Mouse (Mus musculus) heart, embryonic 15.5 days (tissue): ENCODE measurements around the gene Vsx2. TPM values are rescaled to one million over a fixed set of nuclear protein-coding genes. Genes with fewer than 3 reads are reported as not detected.

Source experiments
- ATAC-seq: fragments of 200-750 bp; cut with Nextera tagmentation; replicated peaks from 2 replicates; pipeline ENCODE4 v1.8.0; 2017; ENCODE audit warnings: low read depth, moderate TSS enrichment; ENCODE audit not compliant: insufficient number of reproducible peaks, insufficient read depth, low FRiP score
- H3K27ac ChIP-seq: fragments of 300-500 bp; sonication (generic); 2 replicates; pipeline ENCODE4 v1.5.1; 2015; ENCODE audit warnings: mild to moderate bottlenecking, inconsistent platforms
- H3K27me3 ChIP-seq: fragments of 300-500 bp; sonication (generic); 2 replicates; pipeline ENCODE4 v1.6.1; 2015; ENCODE audit warnings: inconsistent platforms
- H3K36me3 ChIP-seq: fragments of 300-500 bp; sonication (generic); 2 replicates; pipeline ENCODE4 v1.6.1; 2015; ENCODE audit warnings: mild to moderate bottlenecking, inconsistent platforms
- H3K4me1 ChIP-seq: fragments of 300-500 bp; sonication (generic); replicated peaks from 2 replicates; pipeline ENCODE4 v1.6.1; 2015; ENCODE audit warnings: inconsistent platforms
- H3K4me2 ChIP-seq: fragments of 300-500 bp; sonication (generic); 2 replicates; pipeline ENCODE4 v1.6.1; 2015; ENCODE audit warnings: inconsistent platforms, mild to moderate bottlenecking, moderate library complexity
- H3K4me3 ChIP-seq: fragments of 300-500 bp; sonication (generic); 2 replicates; pipeline ENCODE4 v1.5.1; 2015; ENCODE audit warnings: mild to moderate bottlenecking, inconsistent platforms
- H3K9ac ChIP-seq: fragments of 300-500 bp; sonication (generic); 2 replicates; pipeline ENCODE4 v1.6.1; 2015; ENCODE audit warnings: mild to moderate bottlenecking, inconsistent platforms
- H3K9me3 ChIP-seq: fragments of 300-500 bp; sonication (generic); replicated peaks from 2 replicates; pipeline ENCODE4 v1.6.1; 2016; ENCODE audit warnings: inconsistent platforms
- WGBS: fragments of 180-500 bp; shearing (Covaris S2); methylation state at CpG from one replicate; pipeline ENCODE4 v1.1.7; 2015; ENCODE audit warnings: mixed read lengths; 5-methylcytosine and 5-hydroxymethylcytosine counted together
- polyA plus RNA-seq: library from polyadenylated mRNA; unstranded; fragments of >200 nt; fragmentation: Nextera tagmentation; extraction: Ambion mirVana; gene quantifications from 2 replicates; pipeline ENCODE4 v1.2.1, GENCODE M21; 2015

Vsx2 gene
- polyA plus RNA-seq, 1 experiment from 2014 or later = not detected

DNA sequence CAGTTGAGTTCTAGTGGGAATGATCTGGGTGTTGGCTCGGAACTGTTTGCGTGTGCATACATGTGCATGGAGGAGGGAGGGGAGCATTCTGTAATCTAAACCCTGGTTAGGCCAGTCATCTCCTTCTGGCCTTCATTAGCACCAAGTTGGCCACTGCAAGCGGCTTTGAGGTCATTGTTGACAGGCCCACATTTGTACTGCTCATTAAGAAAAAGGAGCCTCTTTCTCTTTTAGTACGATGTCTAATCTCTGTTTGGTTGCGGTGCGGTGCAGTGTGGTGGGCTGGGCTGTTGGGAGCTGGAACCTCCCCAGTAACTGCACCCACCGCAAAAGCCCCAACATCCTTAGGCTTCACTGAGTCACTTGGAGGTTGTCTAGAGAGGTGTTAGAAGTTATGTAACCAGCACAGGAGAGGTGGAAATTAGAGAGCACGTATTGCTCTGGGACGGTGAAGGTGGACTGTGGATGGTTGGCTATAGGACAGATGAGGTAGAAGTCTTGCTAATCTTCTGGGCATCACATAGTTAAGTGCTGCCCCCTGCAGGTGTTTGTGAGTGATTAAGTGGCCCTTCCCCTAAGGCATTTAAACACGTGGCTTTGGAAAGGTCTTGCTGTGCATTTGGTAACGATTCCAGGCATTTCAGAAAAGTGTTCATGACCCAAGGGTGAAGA, 8.3 kb downstream of the Vsx2 start:
- H3K9ac ChIP-seq = no peak overlapping the region
- 68% methylated on average over 11 of the region's 11 CpGs for WGBS
- H3K27ac ChIP-seq = no peak overlapping the region
- H3K36me3 ChIP-seq = no peaks in the 10 kb centered on the region
- H3K4me3 ChIP-seq = no peak overlapping the region
- H3K4me1 ChIP-seq = no peaks in the 10 kb centered on the region
- H3K4me2 ChIP-seq = no peak overlapping the region
- ATAC-seq = no peak
- peaks cover 54% of the 10 kb centered on the region for H3K27me3 ChIP-seq
- H3K9me3 ChIP-seq = no peaks in the 10 kb centered on the region

DNA sequence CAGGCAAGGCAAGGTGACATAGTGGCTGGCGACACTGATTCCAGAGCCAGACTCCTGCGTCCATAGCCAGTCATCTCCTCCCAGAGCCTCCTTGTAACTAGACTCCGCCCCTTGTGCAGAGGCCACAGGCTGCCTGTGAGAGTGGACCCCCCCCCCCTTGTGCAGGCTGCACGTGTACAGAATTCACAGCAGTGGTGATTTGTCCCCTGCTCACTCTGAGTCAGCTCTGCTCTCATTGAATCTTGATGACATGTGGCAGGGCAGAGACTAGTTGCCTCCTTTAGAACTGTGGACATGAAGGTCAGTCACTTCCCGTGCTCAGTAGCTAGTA, 8.8 kb downstream of the Vsx2 start:
- 33% methylated on average over 5 of the region's 5 CpGs for WGBS
- H3K4me2 ChIP-seq = no peak overlapping the region
- no peak overlapping the region for H3K4me3 ChIP-seq
- peaks cover 49% of the 10 kb centered on the region for H3K27me3 ChIP-seq
- no peaks in the 10 kb centered on the region for H3K9me3 ChIP-seq
- no peak overlapping the region for H3K9ac ChIP-seq
- no peak for ATAC-seq
- no peaks in the 10 kb centered on the region for H3K4me1 ChIP-seq
- H3K36me3 ChIP-seq = no peaks in the 10 kb centered on the region
- no peak overlapping the region for H3K27ac ChIP-seq

DNA sequence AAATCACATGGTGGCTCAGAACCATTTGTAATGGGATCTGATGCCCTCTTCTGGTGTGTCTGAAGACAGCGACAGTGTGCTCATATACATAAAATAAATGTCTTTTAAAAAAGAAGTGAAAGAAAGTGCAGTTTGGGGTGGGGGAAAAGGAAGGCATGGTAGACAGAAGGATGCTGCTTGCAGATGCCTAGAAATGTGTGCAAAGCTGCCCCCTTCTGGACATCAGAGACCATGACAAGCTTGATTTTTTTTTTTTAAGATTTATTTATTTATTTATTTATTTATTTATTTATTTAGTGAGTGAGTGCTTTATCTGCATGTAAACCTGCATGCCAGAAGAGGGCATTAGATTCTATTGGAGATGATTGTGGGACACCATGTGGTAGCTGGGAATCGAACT, 11.7 kb downstream of the Vsx2 start:
- Histone ChIP-seq H3K27me3 (peaks cover 24% of the 10 kb centered on the region), H3K27ac (no peak overlapping the region), H3K9me3 (no peaks in the 10 kb centered on the region), H3K4me1 (no peaks in the 10 kb centered on the region), H3K4me2 (no peak overlapping the region), H3K4me3 (no peak overlapping the region), H3K9ac (no peak overlapping the region), H3K36me3 (no peaks in the 10 kb centered on the region)
- WGBS = 89% methylated on average over 2 of the region's 2 CpGs
- no peak for ATAC-seq

DNA sequence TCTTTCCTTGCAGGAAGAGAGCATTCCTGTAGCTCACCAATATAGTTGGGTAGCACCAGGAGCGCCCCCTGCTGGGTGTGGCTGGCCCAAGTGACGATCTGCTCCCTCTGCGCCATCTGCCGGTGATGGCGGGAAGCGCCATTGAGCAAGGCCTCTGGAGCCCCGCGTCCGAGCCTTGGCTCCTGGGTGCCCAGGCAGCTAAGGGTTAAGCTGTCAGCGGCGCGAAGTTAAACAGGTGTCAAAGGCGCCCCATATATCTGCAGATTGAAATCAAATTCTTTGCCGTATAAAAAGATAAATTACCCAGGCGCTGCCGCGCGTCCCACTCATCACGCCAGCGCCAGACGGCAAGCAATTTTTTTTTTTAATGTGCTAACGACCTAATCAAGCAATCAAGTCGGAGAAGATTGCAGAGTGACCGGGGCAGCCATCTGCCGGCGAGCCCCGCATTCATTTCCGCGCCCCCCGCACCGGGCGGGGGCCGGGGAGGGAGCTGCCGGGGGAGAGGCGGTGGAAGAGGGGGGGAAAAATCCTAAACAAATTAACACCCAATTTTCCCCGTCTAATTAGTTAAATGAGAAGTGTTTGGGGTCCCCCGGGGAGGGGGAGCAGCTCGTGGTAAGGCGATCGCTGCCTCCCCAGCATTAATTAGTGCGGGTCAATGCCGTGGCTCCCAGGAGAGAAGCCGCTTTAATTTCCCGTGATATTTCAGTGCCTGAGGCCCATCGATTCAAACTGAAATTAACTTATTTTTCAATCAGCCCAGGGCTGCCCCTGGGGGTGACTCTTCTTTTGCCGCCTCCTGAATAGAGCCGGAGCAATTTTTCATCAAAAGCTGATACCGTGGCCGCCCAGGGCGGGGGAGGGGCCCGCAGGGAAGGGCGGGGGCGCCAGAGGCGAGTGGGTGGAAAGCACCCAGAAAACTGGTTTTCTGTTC, 20.5 kb downstream of the Vsx2 start:
- peak overlapping the region; percentile 62 for H3K4me3 ChIP-seq
- peaks cover 6% of the 10 kb centered on the region for H3K4me1 ChIP-seq
- no peak for ATAC-seq
- peaks cover 7% of the 10 kb centered on the region; the same call in 1 of the 2 replicates for H3K27me3 ChIP-seq
- no peaks in the 10 kb centered on the region for H3K36me3 ChIP-seq
- peak overlapping the region; percentile 100 for H3K4me2 ChIP-seq
- no peak overlapping the region for H3K27ac ChIP-seq
- WGBS = 1% methylated on average over 54 of the region's 54 CpGs
- no peaks in the 10 kb centered on the region for H3K9me3 ChIP-seq
- peak overlapping the region; percentile 68 for H3K9ac ChIP-seq

DNA sequence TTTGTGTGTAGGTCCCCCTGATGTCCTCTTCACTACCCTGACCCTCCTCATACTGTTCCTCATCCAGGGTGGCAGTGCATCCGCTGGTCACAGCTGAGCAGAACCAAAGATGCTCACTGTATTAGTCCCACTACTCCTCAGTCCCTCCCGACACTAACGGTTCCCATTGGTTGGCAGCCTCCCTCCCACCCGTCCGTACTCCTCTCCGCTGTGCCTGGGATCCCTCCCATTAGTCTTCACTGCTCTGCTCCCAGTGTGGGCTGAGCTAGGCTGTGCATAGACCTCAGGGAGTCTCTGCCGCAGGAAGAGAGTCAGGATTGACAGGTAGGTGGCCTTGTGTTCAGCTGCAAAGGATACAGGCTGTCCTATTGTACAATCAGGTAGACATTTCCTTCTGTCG, 28.8 kb downstream of the Vsx2 start:
- H3K27ac ChIP-seq = no peak overlapping the region
- no peak overlapping the region for H3K9ac ChIP-seq
- peaks cover 22% of the 10 kb centered on the region for H3K27me3 ChIP-seq
- H3K9me3 ChIP-seq = no peaks in the 10 kb centered on the region
- H3K36me3 ChIP-seq = no peaks in the 10 kb centered on the region
- no peak overlapping the region for H3K4me3 ChIP-seq
- no peak overlapping the region for H3K4me2 ChIP-seq
- no peak for ATAC-seq
- WGBS = 16% methylated on average over 8 of the region's 8 CpGs
- no peaks in the 10 kb centered on the region for H3K4me1 ChIP-seq

DNA sequence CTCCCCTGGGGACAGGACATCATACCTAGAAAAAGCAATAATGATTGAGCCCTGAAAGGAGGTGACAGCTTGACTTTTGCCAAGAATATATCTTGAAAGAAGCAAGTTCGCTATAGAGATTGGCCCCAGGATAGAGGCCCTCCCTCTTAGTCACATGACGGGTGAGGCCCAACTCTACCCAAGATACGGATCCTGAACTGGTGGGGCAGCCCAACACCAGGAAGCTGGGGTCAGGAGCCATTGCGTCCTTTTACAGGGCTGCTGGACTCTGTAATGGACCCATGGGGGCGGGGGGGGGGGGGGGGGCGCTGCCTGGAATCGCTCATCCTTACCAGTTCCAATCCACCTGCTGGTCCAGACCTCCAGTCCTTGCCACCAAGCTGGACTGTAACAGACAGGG, 34.4 kb downstream of the Vsx2 start:
- Histone ChIP-seq H3K9me3 (no peaks in the 10 kb centered on the region), H3K4me3 (no peak overlapping the region), H3K4me2 (no peak overlapping the region), H3K27ac (no peak overlapping the region), H3K27me3 (peaks cover 5% of the 10 kb centered on the region; the same call in 1 of the 2 replicates), H3K36me3 (0 out of 2 replicates have a peak, but pooled peaks cover 8% of the 10 kb centered on the region), H3K4me1 (no peaks in the 10 kb centered on the region), H3K9ac (no peak overlapping the region)
- WGBS = 89% methylated on average over 6 of the region's 7 CpGs
- ATAC-seq = no peak

DNA sequence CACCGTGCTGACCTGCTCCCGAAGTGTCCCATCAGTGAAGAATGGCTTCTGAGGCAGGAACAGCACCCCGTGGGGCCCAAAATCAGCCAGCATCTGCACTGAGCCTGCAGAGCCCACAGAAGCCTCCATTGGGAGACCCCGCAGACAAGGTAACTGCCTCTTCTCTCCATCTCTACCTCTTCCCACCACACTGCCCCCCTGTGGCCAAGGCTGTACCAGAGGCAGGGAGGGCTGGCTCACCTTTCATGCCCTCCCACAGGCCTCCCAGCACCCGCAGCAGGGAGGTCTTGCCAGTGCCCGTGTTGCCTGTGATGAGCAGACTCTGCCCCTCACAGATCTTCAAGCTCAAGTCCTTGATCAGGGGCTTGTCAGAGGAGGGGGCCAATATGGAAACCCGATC, 36.3 kb downstream of the Vsx2 start:
- Histone ChIP-seq H3K27ac (no peak overlapping the region), H3K9me3 (no peaks in the 10 kb centered on the region), H3K9ac (no peak overlapping the region), H3K4me1 (no peaks in the 10 kb centered on the region), H3K27me3 (no peaks in the 10 kb centered on the region), H3K4me2 (no peak overlapping the region), H3K36me3 (0 out of 2 replicates have a peak, but pooled peaks cover 8% of the 10 kb centered on the region), H3K4me3 (no peak overlapping the region)
- 76% methylated on average over 7 of the region's 7 CpGs for WGBS
- ATAC-seq = no peak

DNA sequence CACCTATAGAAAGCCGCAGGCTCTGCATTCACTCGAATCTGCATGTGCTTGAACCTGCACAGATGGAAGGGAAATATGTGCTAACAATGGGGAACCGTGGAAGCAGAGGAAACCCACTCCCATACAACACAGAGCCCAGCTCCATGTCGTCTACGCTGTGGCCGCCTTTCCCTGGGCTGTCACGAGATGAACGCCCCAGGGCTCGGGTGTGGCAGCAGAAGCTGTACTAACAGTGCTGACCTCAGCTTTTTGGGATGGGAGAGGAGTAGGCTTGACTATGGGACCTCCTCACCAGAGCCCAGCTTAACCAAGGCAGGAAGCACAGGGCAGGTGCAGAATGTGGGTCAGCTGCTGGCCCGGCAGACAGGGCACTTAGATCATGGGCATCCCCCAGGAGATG, 42.2 kb downstream of the Vsx2 start:
- no peak for ATAC-seq
- H3K36me3 ChIP-seq = 0 out of 2 replicates have a peak, but pooled peaks cover 4% of the 10 kb centered on the region
- no peak overlapping the region for H3K27ac ChIP-seq
- no peak overlapping the region for H3K4me3 ChIP-seq
- no peak overlapping the region for H3K9ac ChIP-seq
- H3K4me2 ChIP-seq = no peak overlapping the region
- no peaks in the 10 kb centered on the region for H3K27me3 ChIP-seq
- 0 out of 2 replicates have a peak, but pooled peaks cover 2% of the 10 kb centered on the region for H3K4me1 ChIP-seq
- 88% methylated on average over 10 of the region's 10 CpGs for WGBS
- H3K9me3 ChIP-seq = no peaks in the 10 kb centered on the region

DNA sequence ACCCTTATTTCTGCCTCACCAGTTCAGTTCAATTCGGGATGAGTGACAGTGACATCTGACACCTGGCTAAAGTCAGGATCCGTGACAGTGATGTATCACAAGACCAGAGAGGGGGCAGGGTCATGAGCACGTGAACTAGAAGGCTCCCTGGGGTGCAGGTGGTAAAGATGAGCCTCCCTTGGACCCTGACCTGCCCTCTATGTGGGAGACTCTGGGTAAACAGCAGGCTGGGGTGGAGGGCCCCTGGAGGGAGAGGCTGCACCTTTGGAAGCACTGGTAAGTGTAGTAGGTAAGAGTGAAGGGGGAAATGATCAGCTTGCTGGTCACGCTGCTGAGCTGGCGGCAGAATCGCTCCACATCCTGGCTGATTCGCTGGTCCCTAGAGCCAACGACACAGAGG, 43.0 kb downstream of the Vsx2 start:
- WGBS = 67% methylated on average over 8 of the region's 8 CpGs

DNA sequence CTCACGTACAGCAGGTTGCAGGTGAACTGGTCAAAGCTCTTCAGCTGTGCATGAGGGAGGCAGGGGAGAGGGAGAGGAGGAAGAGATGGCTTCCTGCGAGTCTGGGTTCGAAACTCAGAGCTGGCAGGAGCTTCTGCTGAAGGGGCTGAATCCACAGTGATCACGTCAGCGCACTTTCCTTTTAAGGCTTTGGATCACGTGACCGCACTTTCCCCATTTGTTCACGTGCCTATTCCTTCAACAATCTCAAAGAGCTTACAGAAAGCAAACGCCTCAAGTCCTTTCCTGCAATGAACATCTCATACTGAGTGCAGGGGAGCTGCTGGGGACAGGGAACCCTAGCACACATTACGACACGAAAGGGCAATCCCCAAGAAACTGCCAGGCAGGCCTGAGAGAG, 44.4 kb downstream of the Vsx2 start:
- ATAC-seq = no peak
- WGBS = 85% methylated on average over 11 of the region's 11 CpGs

More for the DNA sequence above, 43.0 kb downstream of the Vsx2 start:
- H3K9ac ChIP-seq = no peak overlapping the region
- H3K27ac ChIP-seq = no peak overlapping the region
- ATAC-seq = no peak
- H3K27me3 ChIP-seq = no peaks in the 10 kb centered on the region
- no peaks in the 10 kb centered on the region for H3K9me3 ChIP-seq
- H3K4me1 ChIP-seq = 0 out of 2 replicates have a peak, but pooled peaks cover 2% of the 10 kb centered on the region
- H3K4me3 ChIP-seq = no peak overlapping the region
- 0 out of 2 replicates have a peak, but pooled peaks cover 3% of the 10 kb centered on the region for H3K36me3 ChIP-seq
- H3K4me2 ChIP-seq = no peak overlapping the region

DNA sequence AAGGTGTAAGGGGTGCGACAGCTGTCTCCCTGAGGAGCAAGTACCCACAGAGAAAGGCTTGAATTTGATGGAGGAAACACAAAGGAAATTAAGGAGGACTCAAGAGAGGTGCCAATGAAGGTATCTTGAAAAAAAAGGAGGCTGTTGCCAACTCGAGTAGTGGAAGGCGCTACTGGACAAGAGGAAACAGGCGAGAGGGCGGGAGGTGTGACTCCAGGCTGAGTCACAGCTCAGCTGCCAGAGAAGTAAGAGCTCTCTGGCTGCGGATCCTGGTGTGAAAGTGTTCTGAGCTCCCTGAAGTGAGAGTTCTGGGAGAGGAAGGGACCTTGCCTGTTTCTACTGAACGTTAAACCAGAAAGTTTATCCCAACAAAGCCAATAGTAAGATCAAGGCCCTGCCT, 45.0 kb downstream of the Vsx2 start:
- ATAC-seq = no peak
- H3K36me3 ChIP-seq = no peaks in the 10 kb centered on the region
- H3K4me2 ChIP-seq = no peak overlapping the region
- 0 out of 2 replicates have a peak, but pooled peaks cover 2% of the 10 kb centered on the region for H3K4me1 ChIP-seq
- no peaks in the 10 kb centered on the region for H3K27me3 ChIP-seq
- no peaks in the 10 kb centered on the region for H3K9me3 ChIP-seq
- H3K9ac ChIP-seq = no peak overlapping the region
- 43% methylated on average over 7 of the region's 7 CpGs for WGBS
- no peak overlapping the region for H3K4me3 ChIP-seq
- H3K27ac ChIP-seq = no peak overlapping the region

More for the DNA sequence above, 44.4 kb downstream of the Vsx2 start:
- Histone ChIP-seq H3K27ac (no peak overlapping the region), H3K27me3 (no peaks in the 10 kb centered on the region), H3K4me1 (0 out of 2 replicates have a peak, but pooled peaks cover 2% of the 10 kb centered on the region), H3K4me3 (no peak overlapping the region), H3K4me2 (no peak overlapping the region), H3K36me3 (no peaks in the 10 kb centered on the region), H3K9ac (no peak overlapping the region), H3K9me3 (no peaks in the 10 kb centered on the region)
